Mouse (Mus musculus) heart, adult 2 months (tissue): ENCODE results near the gene Man1c1.

Source experiments
- CTCF ChIP-seq: fragments of 200-600 bp; IDR thresholded peaks from 2 replicates; pipeline ENCODE4 v1.8.1; 2022; ENCODE audit warnings: antibody characterized with exemption, mild to moderate bottlenecking, moderate library complexity
- EP300 ChIP-seq: fragments of 200-500 bp; IDR thresholded peaks from 2 replicates; pipeline ENCODE4 v1.6.1; 2011; ENCODE audit warnings: low read depth, low read length, control low read depth; ENCODE audit not compliant: insufficient read depth
- POLR2A ChIP-seq: fragments of 200-500 bp; IDR thresholded peaks from 2 replicates; pipeline ENCODE4 v1.6.1; 2011; ENCODE audit warnings: mild to moderate bottlenecking, low read depth, low read length, control low read depth; ENCODE audit not compliant: insufficient read depth

GRCm38 (mm10) chr4:134548169-134548938, 155.7 kb downstream of the Man1c1 start:
- TF ChIP-seq POLR2A (no peak), CTCF (no peak), EP300 (no peak)
